Mouse (Mus musculus) liver, embryonic 16.5 days (tissue): ENCODE measurements around the gene Abr. TPM values are rescaled to one million over a fixed set of nuclear protein-coding genes. Genes with fewer than 3 reads are reported as not detected.
A peak's percentile ranks its signal among the peaks of the same experiment; 100 is the strongest.

Experiments
- ATAC-seq: fragments of 200-750 bp; cut with Nextera tagmentation; 2 replicates; pipeline ENCODE4 v1.8.0; 2017; ENCODE audit warnings: low read depth, mild to moderate bottlenecking, moderate number of reproducible peaks, moderate library complexity
- H3K27ac ChIP-seq: fragments of 300-500 bp; sonication (generic); 2 replicates; pipeline ENCODE4 v1.5.1; 2014; ENCODE audit warnings: mild to moderate bottlenecking, low read length
- H3K27me3 ChIP-seq: fragments of 300-500 bp; sonication (generic); 2 replicates; pipeline ENCODE4 v1.6.1; 2014; ENCODE audit warnings: low read depth, low read length, mixed read lengths; ENCODE audit not compliant: control insufficient read depth, insufficient read depth
- H3K36me3 ChIP-seq: fragments of 300-500 bp; sonication (generic); 2 replicates; pipeline ENCODE4 v1.6.1; 2014; ENCODE audit warnings: mild to moderate bottlenecking; ENCODE audit not compliant: control insufficient read depth, insufficient read depth
- H3K4me1 ChIP-seq: fragments of 300-500 bp; sonication (generic); 2 replicates; pipeline ENCODE4 v1.6.1; 2014; ENCODE audit warnings: low read depth, low read length, mixed read lengths; ENCODE audit not compliant: control insufficient read depth
- H3K4me2 ChIP-seq: fragments of 300-500 bp; sonication (generic); 2 replicates; pipeline ENCODE4 v1.6.1; 2014; ENCODE audit warnings: low read depth, low read length, mixed read lengths
- H3K4me3 ChIP-seq: fragments of 300-500 bp; sonication (generic); 2 replicates; pipeline ENCODE4 v1.5.1; 2014; ENCODE audit warnings: low read depth, mild to moderate bottlenecking, low read length
- H3K9ac ChIP-seq: fragments of 300-500 bp; sonication (generic); 2 replicates; pipeline ENCODE4 v1.6.1; 2014; ENCODE audit warnings: low read depth, low read length
- H3K9me3 ChIP-seq: fragments of 300-500 bp; sonication (generic); replicated peaks from 2 replicates; pipeline ENCODE4 v1.6.1; 2016; ENCODE audit warnings: low read length; ENCODE audit not compliant: control insufficient read depth
- WGBS: fragments of 180-500 bp; shearing (Covaris S2); extraction: QIAGEN DNeasy Blood & Tissue Kit; methylation state at CpG from one replicate; pipeline ENCODE4 v1.1.7; 2014; ENCODE audit not compliant: insufficient replicate concordance; 5-methylcytosine and 5-hydroxymethylcytosine counted together
- polyA plus RNA-seq: library from polyadenylated mRNA; unstranded; fragments of >200 nt; fragmentation: Nextera tagmentation; extraction: Ambion mirVana; gene quantifications from 2 replicates; pipeline ENCODE4 v1.2.1, GENCODE M21; 2015

Gene Abr
- polyA plus RNA-seq, 1 experiment from 2014 or later: 3.7 TPM

DNA sequence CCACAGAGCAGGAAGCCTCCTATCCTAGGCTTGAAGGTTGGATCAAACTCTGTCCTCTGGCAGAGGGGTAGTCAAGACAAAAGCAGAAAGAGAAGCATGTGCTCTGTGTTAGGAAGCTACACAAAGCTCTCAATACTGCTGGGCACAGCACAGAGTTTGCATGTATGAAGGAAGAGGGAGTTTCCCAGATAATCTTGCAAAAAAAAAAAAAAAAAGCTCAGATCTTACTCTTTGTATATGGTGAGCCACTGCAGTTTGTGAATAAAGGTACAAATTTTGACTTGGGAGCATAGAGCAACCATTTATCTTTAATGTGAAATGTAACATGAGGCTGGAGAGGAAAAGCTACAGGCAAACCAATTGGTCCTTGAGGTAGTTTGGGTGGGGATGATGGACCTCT, 11.2 kb downstream of the Abr start:
- H3K4me2 ChIP-seq: no peak overlapping the region
- no peaks in the 10 kb centered on the region for H3K36me3 ChIP-seq
- H3K9ac ChIP-seq: no peak overlapping the region
- no peaks in the 10 kb centered on the region for H3K9me3 ChIP-seq
- no peaks in the 10 kb centered on the region for H3K4me1 ChIP-seq
- no peak overlapping the region for H3K27ac ChIP-seq
- H3K27me3 ChIP-seq: peaks cover 3% of the 10 kb centered on the region
- ATAC-seq: no peak
- H3K4me3 ChIP-seq: no peak overlapping the region

DNA sequence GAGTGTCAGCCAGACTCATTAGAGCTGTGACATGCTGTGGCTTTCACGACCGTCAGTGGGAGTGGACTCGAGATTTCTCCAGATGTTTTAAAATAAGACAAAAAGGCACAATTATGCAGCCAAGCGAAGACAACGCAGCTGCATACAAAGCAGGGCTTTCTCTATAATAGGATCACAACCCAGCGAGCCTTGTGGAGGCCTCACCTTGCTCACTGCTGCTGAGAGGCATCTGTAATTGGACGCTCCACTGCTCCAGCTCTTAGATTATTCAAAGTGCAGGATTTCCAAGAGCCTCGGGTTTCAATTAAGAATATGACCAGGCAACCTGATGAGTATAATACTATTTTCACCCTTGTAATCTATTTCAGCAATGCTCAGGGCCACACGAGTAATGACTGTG, 15.6 kb downstream of the Abr start:
- Histone ChIP-seq H3K4me3 (no peak overlapping the region), H3K9me3 (no peaks in the 10 kb centered on the region), H3K9ac (no peak overlapping the region), H3K36me3 (no peaks in the 10 kb centered on the region), H3K4me2 (no peak overlapping the region), H3K27ac (no peak overlapping the region), H3K4me1 (no peaks in the 10 kb centered on the region), H3K27me3 (no peaks in the 10 kb centered on the region)
- no peak for ATAC-seq
- 70% methylated on average over 9 of the region's 9 CpGs for whole genome bisulfite sequencing

DNA sequence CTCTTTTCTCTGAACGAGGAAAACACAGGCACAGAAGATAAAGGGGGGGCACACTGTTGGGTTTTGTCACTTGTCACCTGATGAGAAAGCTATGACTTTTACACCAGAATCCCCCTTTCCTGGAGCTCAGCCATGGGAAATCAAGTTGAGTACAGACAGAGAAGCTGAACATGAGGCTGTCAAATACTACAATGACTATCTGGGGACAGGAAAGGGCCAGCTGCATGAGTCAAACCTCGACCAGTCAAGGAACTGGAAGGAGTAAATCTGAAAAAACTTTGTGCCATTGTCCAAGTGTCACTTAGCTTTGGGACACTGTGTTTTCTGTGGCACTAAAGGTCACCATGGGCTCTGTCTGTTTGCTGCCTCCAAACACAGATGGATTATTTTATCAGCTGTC, 22.9 kb downstream of the Abr start:
- Histone ChIP-seq H3K9ac (no peak overlapping the region), H3K36me3 (no peaks in the 10 kb centered on the region), H3K4me3 (no peak overlapping the region), H3K4me1 (no peaks in the 10 kb centered on the region; the same call in 1 of the 2 replicates), H3K27ac (no peak overlapping the region), H3K9me3 (no peaks in the 10 kb centered on the region), H3K27me3 (no peaks in the 10 kb centered on the region), H3K4me2 (no peak overlapping the region)
- 22% methylated on average over 2 of the region's 2 CpGs for WGBS
- ATAC-seq: no peak

DNA sequence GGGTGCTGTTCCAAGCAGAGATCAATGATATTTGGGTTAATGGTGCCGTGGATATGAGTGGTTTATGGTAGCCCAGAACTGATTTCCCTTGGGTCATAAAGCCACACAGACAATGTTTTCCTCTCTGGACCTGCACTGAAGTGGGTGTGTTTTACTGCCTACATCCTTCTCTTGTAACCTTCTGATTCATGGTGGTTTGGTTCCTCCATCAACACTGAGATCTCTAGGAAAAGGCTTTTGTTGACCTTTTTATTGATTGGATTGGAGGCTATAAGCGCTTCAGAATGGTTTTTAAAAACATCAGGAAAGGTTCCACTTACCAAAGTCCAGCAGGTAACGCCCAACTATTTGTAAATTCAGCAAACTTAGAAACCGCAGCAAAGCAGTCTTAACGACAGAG, 23.4 kb downstream of the Abr start:
- Histone ChIP-seq H3K4me3 (no peak overlapping the region), H3K9ac (no peak overlapping the region), H3K4me2 (no peak overlapping the region), H3K4me1 (no peaks in the 10 kb centered on the region; the same call in 1 of the 2 replicates), H3K27ac (no peak overlapping the region), H3K36me3 (no peaks in the 10 kb centered on the region), H3K9me3 (no peaks in the 10 kb centered on the region), H3K27me3 (no peaks in the 10 kb centered on the region)
- no peak for ATAC-seq
- 46% methylated on average over 5 of the region's 5 CpGs for WGBS

DNA sequence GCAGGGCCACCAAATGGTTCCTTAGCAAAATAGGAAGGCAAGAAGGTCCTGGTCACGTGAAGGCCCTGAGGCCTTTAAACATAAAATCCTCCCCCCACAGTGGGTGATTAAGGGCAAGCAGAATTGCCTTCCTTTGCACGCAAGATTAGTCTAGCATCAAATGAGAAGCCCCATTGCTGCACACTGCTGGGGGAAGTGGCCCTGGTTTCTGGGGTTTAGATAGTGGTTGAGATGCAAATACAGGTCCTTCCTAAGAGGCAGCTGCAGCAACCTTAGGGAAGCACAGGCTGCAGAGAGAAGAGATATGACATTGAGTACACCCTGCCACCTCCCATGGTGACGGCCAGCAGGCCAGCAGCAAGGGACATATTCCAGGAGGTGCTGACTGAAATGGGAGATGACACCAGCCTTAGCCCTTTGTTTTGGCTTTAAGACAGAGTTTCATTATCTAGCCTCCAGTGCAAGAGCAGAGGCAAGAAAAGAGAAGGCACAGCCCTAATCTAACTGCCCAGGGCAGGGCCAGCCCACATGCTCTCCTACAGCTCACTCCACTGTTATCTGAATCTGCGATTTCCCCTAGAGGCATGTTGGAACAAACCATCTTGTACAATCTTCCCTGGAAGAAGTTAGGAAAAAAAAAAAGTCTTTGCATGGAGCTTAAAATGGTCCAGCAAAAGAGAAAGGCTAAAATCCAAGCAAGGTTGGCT, 28.3 kb downstream of the Abr start:
- H3K4me1 ChIP-seq: no peaks in the 10 kb centered on the region; the same call in 1 of the 2 replicates
- no peak overlapping the region for H3K27ac ChIP-seq
- H3K9ac ChIP-seq: no peak overlapping the region
- ATAC-seq: peak; percentile 64
- 23% methylated on average over 4 of the region's 4 CpGs for WGBS
- H3K9me3 ChIP-seq: no peaks in the 10 kb centered on the region
- no peak overlapping the region for H3K4me2 ChIP-seq
- no peaks in the 10 kb centered on the region for H3K27me3 ChIP-seq
- no peaks in the 10 kb centered on the region for H3K36me3 ChIP-seq
- no peak overlapping the region for H3K4me3 ChIP-seq

DNA sequence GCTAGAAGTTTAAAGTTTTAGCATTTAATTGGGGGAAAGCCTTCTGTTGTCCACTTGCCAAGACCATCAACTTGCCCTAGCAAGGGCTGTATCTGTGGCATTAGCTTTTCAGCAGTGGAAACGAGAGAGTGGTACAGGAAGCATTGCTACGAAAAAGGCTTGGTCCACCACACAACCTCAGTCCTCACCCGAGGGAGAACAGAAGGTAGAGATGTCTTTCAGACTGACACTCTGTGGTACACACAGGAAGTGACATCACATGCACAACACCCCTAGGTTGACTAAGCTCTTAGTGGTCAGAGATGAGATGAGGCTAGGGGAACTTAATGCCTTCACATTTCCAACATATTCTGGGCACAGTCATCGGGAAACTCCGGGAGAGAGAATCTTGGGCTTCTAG, 32.4 kb downstream of the Abr start:
- Histone ChIP-seq H3K4me3 (no peak overlapping the region), H3K4me2 (no peak overlapping the region), H3K9ac (no peak overlapping the region), H3K9me3 (no peaks in the 10 kb centered on the region), H3K27me3 (no peaks in the 10 kb centered on the region), H3K4me1 (no peaks in the 10 kb centered on the region; the same call in 1 of the 2 replicates), H3K36me3 (no peaks in the 10 kb centered on the region), H3K27ac (no peak overlapping the region)
- 47% methylated on average over 5 of the region's 5 CpGs for WGBS
- no peak for ATAC-seq

DNA sequence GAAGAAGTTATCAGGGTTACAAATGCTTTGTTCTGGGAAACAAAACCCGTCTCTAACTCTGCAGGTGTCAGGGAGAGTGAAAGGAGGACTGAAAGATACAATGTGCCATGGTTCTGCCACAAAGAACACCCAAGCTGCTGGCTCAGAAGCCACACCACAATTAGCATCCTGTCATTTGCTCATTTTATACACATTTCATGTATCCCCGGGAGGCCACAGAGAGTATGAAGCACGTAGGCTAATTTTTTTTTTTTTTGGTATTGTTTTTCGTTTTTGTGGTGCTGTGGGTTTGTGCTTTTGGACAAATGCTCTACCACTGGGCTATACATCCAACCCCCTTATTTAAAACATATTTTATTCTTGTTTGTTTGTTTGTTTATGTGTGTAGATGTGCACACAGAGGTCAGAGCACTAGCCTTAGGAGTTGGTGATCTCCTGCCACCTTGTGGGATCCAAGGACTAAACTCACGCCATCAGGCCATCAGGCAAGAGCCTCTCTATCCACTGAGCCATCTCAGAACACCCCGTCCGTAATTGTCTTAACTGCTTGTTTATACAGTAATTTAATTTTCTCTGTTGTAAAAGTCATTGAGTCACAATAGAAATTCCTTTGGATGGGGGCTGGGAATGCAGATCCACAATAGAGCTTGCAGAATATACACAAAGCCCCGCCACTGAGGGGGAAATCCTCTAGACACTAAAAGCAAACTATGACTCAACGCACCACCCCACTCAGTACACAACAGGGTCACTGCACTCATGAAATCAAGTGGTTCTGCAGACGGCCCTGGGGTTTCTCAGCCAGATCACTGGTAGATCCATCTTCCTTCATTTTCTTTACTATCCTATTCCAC, 33.3 kb downstream of the Abr start:
- Histone ChIP-seq H3K27me3 (no peaks in the 10 kb centered on the region), H3K4me3 (no peak overlapping the region), H3K4me2 (no peak overlapping the region), H3K9me3 (no peaks in the 10 kb centered on the region), H3K9ac (no peak overlapping the region), H3K36me3 (no peaks in the 10 kb centered on the region), H3K27ac (no peak overlapping the region), H3K4me1 (no peaks in the 10 kb centered on the region; the same call in 1 of the 2 replicates)
- WGBS: 50% methylated on average over 10 of the region's 10 CpGs
- ATAC-seq: no peak

DNA sequence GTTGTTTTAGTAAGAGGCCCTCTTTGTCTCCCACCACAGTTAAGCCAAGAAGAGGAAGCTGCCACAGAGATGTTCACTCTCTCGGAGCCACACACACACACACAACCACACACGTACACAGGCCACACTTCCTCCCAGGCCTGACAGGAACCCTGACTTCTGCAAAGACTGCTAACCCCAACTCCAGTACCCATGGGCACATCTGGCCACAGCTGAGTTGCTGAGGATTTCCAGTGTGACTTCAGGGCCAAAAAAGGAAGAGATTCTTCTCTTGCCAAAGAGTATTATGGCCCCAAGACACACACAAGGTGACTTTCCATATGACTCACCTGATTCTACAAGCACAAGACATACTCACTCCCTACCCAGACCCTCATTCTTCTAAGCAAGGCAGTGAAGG, 34.1 kb downstream of the Abr start:
- H3K36me3 ChIP-seq: no peaks in the 10 kb centered on the region
- H3K27me3 ChIP-seq: no peaks in the 10 kb centered on the region
- 23% methylated on average over 2 of the region's 2 CpGs for WGBS
- peak; percentile 43; the same call in 1 of the 2 replicates for ATAC-seq
- H3K9ac ChIP-seq: no peak overlapping the region
- H3K4me3 ChIP-seq: no peak overlapping the region
- H3K9me3 ChIP-seq: no peaks in the 10 kb centered on the region
- H3K4me2 ChIP-seq: no peak overlapping the region
- no peaks in the 10 kb centered on the region; the same call in 1 of the 2 replicates for H3K4me1 ChIP-seq
- peak overlapping the region; percentile 73 for H3K27ac ChIP-seq

DNA sequence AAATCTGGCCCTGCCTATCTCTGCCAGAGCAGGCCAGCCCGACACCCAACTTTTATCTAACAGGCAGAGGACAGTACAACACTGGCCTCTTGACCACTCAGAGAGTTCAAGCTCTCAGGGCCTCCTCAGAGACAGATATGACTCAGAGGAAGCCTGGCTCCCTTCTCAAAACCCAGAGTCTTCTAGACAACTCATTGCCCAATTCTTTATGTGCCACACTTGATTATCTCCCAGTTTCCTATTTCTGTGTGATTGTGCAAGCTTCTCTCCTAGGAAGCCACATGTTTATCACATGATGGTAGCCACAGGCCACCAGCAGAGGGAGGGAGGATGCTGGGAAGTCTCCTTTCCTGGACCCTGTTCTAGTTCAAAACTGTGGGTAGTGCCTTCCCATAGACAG, 34.8 kb downstream of the Abr start:
- Histone ChIP-seq H3K4me3 (no peak overlapping the region), H3K27ac (peak overlapping the region; percentile 73), H3K4me2 (no peak overlapping the region), H3K9ac (no peak overlapping the region), H3K4me1 (no peaks in the 10 kb centered on the region), H3K36me3 (no peaks in the 10 kb centered on the region), H3K27me3 (no peaks in the 10 kb centered on the region), H3K9me3 (no peaks in the 10 kb centered on the region)
- 36% methylated on average over 1 of the region's 1 CpGs for WGBS
- ATAC-seq: 0 out of 2 replicates have a peak, but pooled peaks have one; percentile 43
